9 mouse cellular contexts compared by ENCODE assay signal in the genomic region with DNA sequence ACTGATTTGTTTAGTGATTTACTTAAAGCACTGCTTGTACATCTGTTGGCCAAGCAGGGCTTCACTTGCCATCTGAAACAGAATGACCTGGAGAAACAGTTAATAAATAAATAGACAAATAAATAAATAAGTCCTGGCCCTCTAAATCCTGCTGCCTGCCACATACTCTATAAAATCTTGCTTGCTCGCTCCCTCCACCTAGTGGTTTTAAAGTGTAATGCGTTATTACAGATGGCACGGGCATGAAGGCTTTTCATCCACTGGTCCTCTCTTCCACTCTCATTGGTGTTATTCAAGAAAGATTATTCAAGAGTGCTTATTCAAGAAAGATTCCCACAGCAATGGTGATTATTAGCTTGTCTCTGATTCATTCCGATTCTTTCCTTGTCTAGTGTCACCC. TPM values are rescaled to one million over a fixed set of nuclear protein-coding genes. Genes with fewer than 3 reads are reported as not detected.
DNase-seq lines count a peak whose midpoint lies in the region; ATAC-seq and TF ChIP-seq lines count a peak whose summit lies in the region.
"Had no signal": no experiment of that assay in that cellular context is flagged by ENCODE, and none has a peak within 500 bp of the region (broad histone marks: within the 10 kb centered on the region; RNA-seq: fewer than 3 reads in every experiment).

No protein-coding gene starts in this region.

- no peak overlapping the region for H3K27ac ChIP-seq in liver, adult 2 months (replicated peaks; ENCODE audit: insufficient read depth, low read depth, low read length)
- no peak overlapping the region for H3K27ac ChIP-seq in liver, embryonic 11.5 days (ENCODE audit: low read depth, low read length)
- no peak overlapping the region for H3K27ac ChIP-seq in neural tube, embryonic 15.5 days (replicated peaks)

- no peak for ATAC-seq in liver, embryonic 11.5 days (replicated peaks; ENCODE audit: low FRiP score)
- no peak for ATAC-seq in neural tube, embryonic 15.5 days (ENCODE audit: low FRiP score)

- 8% methylated on average over 4 of the region's 4 CpGs for WGBS in liver, adult 2 months
- WGBS in liver, embryonic 11.5 days = 10% methylated on average over 4 of the region's 4 CpGs
- 22% methylated on average over 4 of the region's 4 CpGs for WGBS in neural tube, embryonic 15.5 days

- peaks cover 1% of the 10 kb centered on the region; the same call in 1 of the 2 replicates for H3K4me1 ChIP-seq in liver, adult 2 months (ENCODE audit: control insufficient read depth, insufficient read depth, low read length)
- H3K4me1 ChIP-seq in liver, embryonic 11.5 days (replicated peaks; ENCODE audit: control insufficient read depth, insufficient read depth, low read length) = no peaks in the 10 kb centered on the region
- no peaks in the 10 kb centered on the region for H3K4me1 ChIP-seq in neural tube, embryonic 15.5 days

- TF ChIP-seq CTCF in liver, adult 2 months (IDR thresholded peaks at IDR 0.05; ENCODE audit: low read depth, low read length) = peak; percentile 65

- TF ChIP-seq POLR2A in liver, adult 2 months (IDR thresholded peaks at IDR 0.05; ENCODE audit: extremely low read depth, insufficient read depth, low read length) = no peak

- H3K27me3 ChIP-seq in liver, adult 2 months (ENCODE audit: control insufficient read depth, insufficient read depth, low read length) = peaks cover 3% of the 10 kb centered on the region; the same call in 1 of the 2 replicates
- peaks cover 13% of the 10 kb centered on the region for H3K27me3 ChIP-seq in liver, embryonic 11.5 days (replicated peaks; ENCODE audit: control insufficient read depth, insufficient read depth, low read length)
- H3K27me3 ChIP-seq in neural tube, embryonic 15.5 days (replicated peaks) = peaks cover 6% of the 10 kb centered on the region; the same call in 1 of the 2 replicates

- H3K9ac ChIP-seq in liver, adult 2 months (ENCODE audit: low read depth, low read length) = no peak overlapping the region
- no peak overlapping the region for H3K9ac ChIP-seq in liver, embryonic 11.5 days (ENCODE audit: low read depth, low read length)
- no peak overlapping the region for H3K9ac ChIP-seq in neural tube, embryonic 15.5 days (replicated peaks)

- DNase-seq in adrenal gland, adult 2 months = peak; percentile 36
- no peak for DNase-seq in adrenal gland, adult 8-10 months
- peak; percentile 35 for DNase-seq in liver, adult 2 months (ENCODE audit: extremely low read depth, low read depth, low spot score)
- DNase-seq in liver, embryonic 11.5 days (ENCODE audit: low spot score) = no peak
- DNase-seq in T-cell, adult 2 months (ENCODE audit: low spot score) = peak; percentile 58
- peak; percentile 18 for DNase-seq in forelimb bud, embryonic 11.5 days (ENCODE audit: low read depth, low spot score)
- DNase-seq in lung, postnatal 10 days = peak; percentile 66

- no peak overlapping the region for H3K4me2 ChIP-seq in liver, embryonic 11.5 days
- H3K4me2 ChIP-seq in neural tube, embryonic 15.5 days = no peak overlapping the region

- no peaks in the 10 kb centered on the region for H3K9me3 ChIP-seq in liver, embryonic 11.5 days (ENCODE audit: control insufficient read depth, low read length)
- H3K9me3 ChIP-seq in neural tube, embryonic 15.5 days (replicated peaks) = no peaks in the 10 kb centered on the region

- H3K36me3 ChIP-seq in liver, adult 2 months (ENCODE audit: control insufficient read depth, insufficient read depth, low read length) = peaks cover 9% of the 10 kb centered on the region; the same call in 1 of the 2 replicates
- no peaks in the 10 kb centered on the region for H3K36me3 ChIP-seq in liver, embryonic 11.5 days (ENCODE audit: control insufficient read depth, insufficient read depth, low read length)
- H3K36me3 ChIP-seq in neural tube, embryonic 15.5 days = no peaks in the 10 kb centered on the region

- no peak overlapping the region for H3K4me3 ChIP-seq in liver, adult 2 months (ENCODE audit: insufficient read depth, low read depth, low read length)
- H3K4me3 ChIP-seq in liver, embryonic 11.5 days (ENCODE audit: low read depth, low read length) = no peak overlapping the region
- no peak overlapping the region for H3K4me3 ChIP-seq in neural tube, embryonic 15.5 days (replicated peaks)
- H3K4me3 ChIP-seq: megakaryocyte, embryonic 14.5 days had no signal

- no peaks in the 10 kb centered on the region for H3K79me2 ChIP-seq in liver, adult 2 months (ENCODE audit: control insufficient read depth, insufficient read depth, low read length)

RNA-seq across cellular contexts. Expression of gene Slfn5, which starts 8.5 kb away (rescaled TPM):
- total RNA-seq in adrenal gland, adult 2 months (2021) = 10 to 100 TPM; 28.3 to 32.7 TPM
- polyA plus RNA-seq in adrenal gland, adult 2 months (2012; rRNA removed) = 2.2 and 2.3 TPM in 2 replicates
- total RNA-seq in adrenal gland, adult 8-10 months (2022) = 10 to 100 TPM; 23.4 to 47.5 (median 37.3) TPM
- total RNA-seq in liver, adult 2 months (2014; rRNA removed) = 9.5 and 12.0 TPM in 2 replicates
- polyA plus RNA-seq in liver, adult 2 months (2012; rRNA removed) = 0.83 and 1.3 TPM in 2 replicates
- 0.49 and 0.86 TPM in 2 replicates for polyA plus RNA-seq in liver, embryonic 11.5 days (2014; fragmentation: Nextera tagmentation; extraction: Ambion mirVana)
- 1.9 and 2.1 TPM in 2 replicates for polyA plus RNA-seq in neural tube, embryonic 15.5 days (2015; fragmentation: Nextera tagmentation; extraction: Ambion mirVana)

RNA-seq across cellular contexts. Expression of gene Slfn9, which starts 32.0 kb away (rescaled TPM):
- total RNA-seq in adrenal gland, adult 2 months (2021) = 1 to 10 TPM; 5.3 to 7.5 TPM
- 0.91 and 1.2 TPM in 2 replicates for polyA plus RNA-seq in adrenal gland, adult 2 months (2012; rRNA removed)
- total RNA-seq in adrenal gland, adult 8-10 months (2022) = 10 to 100 TPM in 2 of 4 experiments, 1 to 10 TPM in 2; 7.4 to 11.7 (median 9.1) TPM
- 2.7 and 3.1 TPM in 2 replicates for total RNA-seq in liver, adult 2 months (2014; rRNA removed)
- 0.20 and 0.25 TPM in 2 replicates for polyA plus RNA-seq in liver, adult 2 months (2012; rRNA removed)
- 8.1 and 9.0 TPM in 2 replicates for polyA plus RNA-seq in liver, embryonic 11.5 days (2014; fragmentation: Nextera tagmentation; extraction: Ambion mirVana)
- polyA plus RNA-seq in neural tube, embryonic 15.5 days (2015; fragmentation: Nextera tagmentation; extraction: Ambion mirVana) = 1.7 and 5.6 TPM in 2 replicates

RNA-seq across cellular contexts. Expression of gene Unc45b, which starts 49.3 kb away (rescaled TPM):
- 10 to 100 TPM in 1 of 2 experiments, 1 to 10 TPM in 1; 5.2 to 14.3 TPM for total RNA-seq in adrenal gland, adult 2 months (2021)
- polyA plus RNA-seq in adrenal gland, adult 2 months (2012; rRNA removed) = 4.6 and 5.7 TPM in 2 replicates
- 1 to 10 TPM; 6.1 to 9.6 (median 7.4) TPM for total RNA-seq in adrenal gland, adult 8-10 months (2022)
- 0.46 and 0.81 TPM in 2 replicates for total RNA-seq in liver, adult 2 months (2014; rRNA removed)
- 0.32 TPM in 2 replicates for polyA plus RNA-seq in liver, adult 2 months (2012; rRNA removed)
- polyA plus RNA-seq in liver, embryonic 11.5 days (2014; fragmentation: Nextera tagmentation; extraction: Ambion mirVana) = 1.8 and 4.5 TPM in 2 replicates
- 2.1 and 2.6 TPM in 2 replicates for polyA plus RNA-seq in neural tube, embryonic 15.5 days (2015; fragmentation: Nextera tagmentation; extraction: Ambion mirVana)

RNA-seq across cellular contexts. Expression of gene Nle1, which starts 51.4 kb away (rescaled TPM):
- total RNA-seq in adrenal gland, adult 2 months (2021) = 10 to 100 TPM; 16.6 to 17.0 TPM
- 33.1 and 34.4 TPM in 2 replicates for polyA plus RNA-seq in adrenal gland, adult 2 months (2012; rRNA removed)
- total RNA-seq in adrenal gland, adult 8-10 months (2022) = 10 to 100 TPM; 21.8 to 32.6 (median 26.9) TPM
- total RNA-seq in liver, adult 2 months (2014; rRNA removed) = 2.3 and 2.6 TPM in 2 replicates
- polyA plus RNA-seq in liver, adult 2 months (2012; rRNA removed) = 11.0 and 15.6 TPM in 2 replicates
- polyA plus RNA-seq in liver, embryonic 11.5 days (2014; fragmentation: Nextera tagmentation; extraction: Ambion mirVana) = 43.4 and 44.9 TPM in 2 replicates
- polyA plus RNA-seq in neural tube, embryonic 15.5 days (2015; fragmentation: Nextera tagmentation; extraction: Ambion mirVana) = 35.9 and 37.5 TPM in 2 replicates

Comparison
In these comparisons a context has a peak if more than half of its experiments do, and no peak if none do; other contexts are left out.
1. DNase-seq: peak in adrenal gland, adult 2 months (single experiment), liver, adult 2 months (single experiment), T-cell, adult 2 months (single experiment), forelimb bud, embryonic 11.5 days (single experiment) and lung, postnatal 10 days (single experiment); none in adrenal gland, adult 8-10 months (single experiment) and liver, embryonic 11.5 days (single experiment).